Mouse (Mus musculus) bone marrow macrophage, adult 2 months (primary cell): ENCODE results near the gene Nme9. TPM values are rescaled to one million over a fixed set of nuclear protein-coding genes. Genes with fewer than 3 reads are reported as not detected.
A peak's percentile ranks its signal among the peaks of the same experiment; 100 is the strongest.

Experiments
- H3K27ac ChIP-seq: 2 replicates; pipeline ENCODE4 v1.5.1; 2012; ENCODE audit warnings: low read depth, low read length; ENCODE audit not compliant: insufficient read depth
- H3K4me1 ChIP-seq: 2 replicates; pipeline ENCODE4 v1.6.1; 2012; ENCODE audit warnings: low read length; ENCODE audit not compliant: control insufficient read depth, insufficient read depth
- H3K4me3 ChIP-seq: 2 replicates; pipeline ENCODE4 v1.5.1; 2012; ENCODE audit warnings: mild to moderate bottlenecking, low read length, moderate library complexity; ENCODE audit not compliant: insufficient read depth
- CTCF ChIP-seq: IDR thresholded peaks from 2 replicates; pipeline ENCODE4 v1.5.1; 2012; ENCODE audit warnings: low read depth, mild to moderate bottlenecking, low read length, moderate library complexity
- POLR2A ChIP-seq: IDR thresholded peaks from 2 replicates; pipeline ENCODE4 v1.6.1; 2012; ENCODE audit warnings: mild to moderate bottlenecking, low read depth, low read length, borderline replicate concordance
- polyA plus RNA-seq: library from polyadenylated mRNA; stranded (reverse); fragments of >200 nt; gene quantifications from 2 replicates; pipeline ENCODE4 v1.2.4, GENCODE M21; 2012; ENCODE audit not compliant: missing spikeins, insufficient read depth, insufficient read length

The Nme9 gene
- polyA plus RNA-seq, 1 experiment: not detected

DNA sequence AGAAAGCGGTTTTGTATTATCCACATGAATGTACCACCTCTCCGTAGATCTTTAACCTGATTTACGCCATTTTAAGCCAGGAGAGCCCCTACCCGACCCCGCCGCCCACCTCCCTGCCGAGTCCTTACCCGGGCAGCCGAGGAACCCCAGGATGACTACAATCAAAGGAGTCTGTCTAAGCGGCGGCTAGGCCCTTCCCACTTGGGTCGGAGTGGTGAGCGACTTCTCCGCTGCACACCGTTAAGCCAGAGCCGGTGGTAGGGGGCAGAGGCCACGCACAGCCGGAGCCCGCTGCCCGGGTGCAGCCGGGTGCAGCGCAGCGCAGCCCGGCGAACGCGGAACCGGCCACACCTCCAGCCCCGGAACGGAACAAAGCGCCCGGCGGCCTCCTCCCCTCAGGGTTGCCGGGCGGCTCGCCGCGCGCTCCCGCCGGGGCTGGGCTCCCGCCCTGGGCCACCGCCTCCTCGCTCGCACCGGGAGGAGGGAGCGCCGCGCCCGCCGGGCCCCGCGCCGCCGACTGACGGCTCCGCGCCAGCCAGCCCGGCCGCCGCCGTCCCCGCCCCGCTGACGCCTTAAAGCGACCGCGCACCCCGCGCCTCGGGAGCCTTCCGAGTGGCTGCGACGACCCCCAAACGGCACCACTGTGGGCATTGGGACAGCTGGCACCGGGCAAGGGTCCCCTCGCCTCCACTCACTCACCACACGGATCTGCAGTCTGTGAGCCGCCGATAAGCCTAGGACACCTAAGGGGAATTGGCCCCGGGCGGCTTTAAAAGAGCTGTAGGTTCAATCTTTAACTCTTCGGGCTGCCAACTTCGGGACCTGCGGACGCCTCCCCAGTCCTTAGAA, 14.9 kb upstream of the Nme9 start:
- TF ChIP-seq POLR2A: no peak
- TF ChIP-seq CTCF: no peak
- H3K4me3 ChIP-seq: peak overlapping the region; percentile 80
- H3K27ac ChIP-seq: no peak overlapping the region
- H3K4me1 ChIP-seq: no peaks in the 10 kb centered on the region

DNA sequence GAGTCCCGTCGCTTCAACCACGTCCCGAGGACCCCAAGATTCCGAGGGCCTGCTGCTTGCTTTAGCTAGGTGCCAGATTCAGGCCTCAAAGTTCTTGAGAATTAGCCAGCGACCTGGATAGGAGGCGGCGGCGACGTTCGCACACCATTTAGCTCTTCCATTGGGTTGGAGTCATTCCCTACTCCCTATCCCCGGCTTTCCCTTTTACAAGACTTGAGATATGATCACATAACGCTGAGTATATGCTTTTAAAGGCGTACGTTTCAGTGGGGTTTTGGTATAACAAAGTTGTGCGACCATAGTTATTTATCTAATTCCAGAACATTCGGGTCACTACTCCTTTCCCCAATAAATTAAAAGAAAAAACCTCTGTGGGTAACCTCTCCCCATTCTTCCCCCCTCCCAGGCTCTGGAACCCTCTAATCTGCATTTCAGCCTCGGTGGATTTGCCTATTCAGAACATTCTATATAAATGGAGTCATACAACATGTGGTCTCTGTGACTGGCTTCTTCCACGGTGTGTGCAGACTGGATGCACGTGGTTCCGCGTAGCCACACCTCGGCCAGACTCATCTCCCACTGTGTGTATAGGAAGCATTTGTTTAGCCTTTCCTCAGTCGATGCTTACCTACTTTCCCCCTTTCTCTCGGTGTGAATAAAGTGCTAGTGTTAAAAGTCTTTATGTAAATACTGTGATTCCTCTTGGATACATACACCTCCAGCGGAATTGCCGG, 14.1 kb upstream of the Nme9 start, which contains the start of gene Mras:
Mras (minus strand) TSS at position 351 of the 734 bp plus-strand sequence.
- peak within 1 kb of the TSS; percentile 80 for H3K4me3 ChIP-seq
- no peak for TF ChIP-seq CTCF
- no peak for TF ChIP-seq POLR2A
- H3K4me1 ChIP-seq: no peaks in the 10 kb centered on the region
- no peak within 1 kb of the TSS for H3K27ac ChIP-seq

DNA sequence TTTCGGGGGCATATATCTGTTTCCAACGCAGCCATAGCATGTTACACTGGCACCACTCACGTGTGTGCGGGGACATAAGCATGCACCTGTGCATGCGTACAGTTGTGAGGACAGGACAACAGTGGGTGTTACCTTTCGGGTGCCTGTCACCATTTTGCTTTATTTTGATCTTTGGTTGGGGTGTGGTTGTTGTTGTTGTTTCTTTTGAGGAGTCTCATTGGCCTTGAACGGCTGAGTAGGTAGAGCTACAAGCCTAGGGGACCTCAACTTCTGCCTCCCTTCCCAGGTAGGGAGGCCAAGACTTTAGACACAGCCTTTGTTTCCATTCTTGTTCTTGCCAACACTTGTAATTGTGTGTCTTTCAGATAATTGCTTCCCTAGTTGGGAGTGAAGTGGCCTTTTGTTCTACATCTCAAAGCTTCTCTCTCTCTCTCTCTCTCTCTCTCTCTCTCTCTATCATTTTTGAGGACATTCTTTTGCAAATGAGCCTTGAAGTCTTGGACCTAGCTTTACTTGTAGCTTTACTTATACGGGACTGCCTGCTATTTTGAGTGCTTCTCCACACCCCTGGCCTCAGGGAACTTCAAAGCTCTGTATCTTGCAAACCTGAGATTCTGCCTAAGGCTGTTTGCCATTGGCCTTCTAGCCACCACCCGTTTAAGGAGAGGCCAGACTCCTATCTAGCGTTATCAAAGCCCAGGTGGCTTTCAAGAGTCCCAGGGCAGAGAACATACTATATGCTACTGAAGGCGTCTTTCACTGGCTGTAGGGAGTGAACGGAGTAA, 13.3 kb upstream of the Nme9 start:
- no peaks in the 10 kb centered on the region for H3K4me1 ChIP-seq
- TF ChIP-seq POLR2A: no peak
- no peak for TF ChIP-seq CTCF
- H3K4me3 ChIP-seq: no peak overlapping the region
- no peak overlapping the region for H3K27ac ChIP-seq

DNA sequence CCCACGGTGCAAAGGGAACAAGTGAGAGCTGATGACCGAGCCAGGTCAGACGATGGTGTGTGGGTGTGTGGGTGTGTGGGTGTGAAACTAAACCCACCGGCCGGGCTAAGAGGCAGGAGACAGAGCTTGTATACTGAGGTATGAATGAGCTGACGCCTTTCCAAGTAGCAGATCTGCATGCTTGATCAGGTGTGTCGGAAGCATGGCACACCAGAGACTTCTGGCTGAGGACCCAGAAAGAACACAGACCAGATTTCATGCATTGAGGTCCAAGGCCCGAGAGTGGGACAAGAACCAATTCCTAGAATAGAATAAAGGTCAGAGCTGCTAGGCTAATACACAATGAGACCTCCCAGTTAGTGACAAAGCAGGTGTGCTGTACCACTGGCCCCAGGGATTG, 12.2 kb upstream of the Nme9 start:
- Histone ChIP-seq H3K4me1 (no peaks in the 10 kb centered on the region), H3K4me3 (no peak overlapping the region), H3K27ac (no peak overlapping the region)
- no peak for TF ChIP-seq POLR2A
- no peak for TF ChIP-seq CTCF

DNA sequence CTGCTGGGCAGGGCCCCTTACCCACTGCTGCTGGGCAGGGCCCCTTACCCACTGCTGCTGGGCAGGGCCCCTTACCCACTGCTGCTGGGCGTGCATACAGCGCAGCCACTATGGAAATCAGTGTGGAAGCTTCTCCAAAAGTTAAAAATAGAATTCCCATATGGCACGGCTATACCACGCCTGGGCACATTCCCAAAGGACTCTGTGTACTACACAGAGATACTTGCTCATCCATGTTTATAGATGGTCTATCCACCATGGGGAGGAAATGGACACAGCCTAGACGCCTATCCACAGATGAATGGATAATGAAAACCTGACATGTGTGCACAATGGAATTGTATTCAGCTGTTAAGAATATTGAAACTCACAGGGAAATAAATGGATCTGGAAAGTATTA, 10.3 kb upstream of the Nme9 start:
- no peaks in the 10 kb centered on the region for H3K4me1 ChIP-seq
- TF ChIP-seq POLR2A (no peak), CTCF (no peak)
- no peak overlapping the region for H3K4me3 ChIP-seq
- H3K27ac ChIP-seq: no peak overlapping the region

DNA sequence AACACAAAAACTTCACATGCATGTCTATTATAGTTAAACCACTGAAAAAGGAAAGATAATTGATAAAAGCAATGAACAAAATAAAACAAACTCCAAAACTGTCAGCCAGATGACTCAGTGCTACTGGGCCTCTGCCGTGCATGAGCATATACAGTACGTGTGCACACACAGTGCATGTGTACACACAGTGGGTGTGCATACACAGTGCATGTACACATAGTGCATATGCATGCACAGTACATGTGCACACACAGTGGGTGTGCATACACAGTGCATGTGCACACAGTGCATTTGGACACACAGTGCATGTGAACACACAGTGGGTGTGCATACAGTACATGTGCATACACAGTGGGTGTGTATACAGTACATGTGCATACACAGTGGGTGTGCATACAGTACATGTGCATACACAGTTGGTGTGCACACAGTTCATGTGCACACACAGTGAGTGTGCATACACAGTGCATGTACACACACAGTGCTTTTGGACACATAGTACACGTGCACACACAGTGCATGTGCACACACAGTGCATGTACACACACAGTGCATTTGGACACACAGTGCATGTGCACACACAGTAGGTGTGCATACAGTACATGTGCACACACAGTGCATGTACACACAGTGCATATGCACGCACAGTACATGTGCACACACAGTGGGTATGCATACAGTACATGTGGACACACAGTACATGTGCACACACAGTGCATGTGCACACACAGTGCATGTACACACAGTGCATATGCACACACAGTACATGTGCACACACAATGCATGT, 9.4 kb upstream of the Nme9 start:
- no peak overlapping the region for H3K27ac ChIP-seq
- no peak overlapping the region for H3K4me3 ChIP-seq
- no peaks in the 10 kb centered on the region for H3K4me1 ChIP-seq
- TF ChIP-seq POLR2A (no peak), CTCF (no peak)

DNA sequence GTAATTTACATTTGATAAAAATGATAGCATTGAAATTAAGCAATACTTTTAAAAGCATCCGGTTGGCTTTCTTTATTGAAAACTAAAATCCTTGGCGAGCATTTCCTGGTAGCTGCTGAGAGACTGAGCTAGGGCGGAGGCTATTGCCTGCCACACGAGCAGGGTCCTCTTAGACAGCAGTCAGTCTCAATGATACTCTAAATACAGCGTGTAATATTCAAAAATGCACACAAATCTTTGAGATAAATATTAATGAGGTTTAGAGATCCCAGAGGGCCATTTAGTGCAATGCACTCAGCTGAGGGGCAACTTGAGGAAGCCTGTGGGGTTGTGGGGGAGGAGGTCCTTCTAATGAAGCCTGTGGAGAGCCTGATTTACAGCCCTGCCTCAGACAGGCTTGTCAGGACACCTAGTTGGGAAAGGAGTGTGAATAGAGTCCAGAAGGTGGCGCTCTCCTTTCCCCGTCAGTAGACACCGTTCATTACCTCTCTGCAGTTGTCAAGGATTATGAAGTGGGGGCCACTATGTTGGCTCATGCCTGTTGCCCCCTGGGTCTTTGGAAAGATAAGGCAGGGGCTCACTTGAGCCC, 6.6 kb upstream of the Nme9 start:
- H3K27ac ChIP-seq: no peak overlapping the region
- no peak overlapping the region for H3K4me3 ChIP-seq
- TF ChIP-seq CTCF (peak; percentile 41; the same call in 1 of the 2 replicates), POLR2A (no peak)
- no peaks in the 10 kb centered on the region for H3K4me1 ChIP-seq

DNA sequence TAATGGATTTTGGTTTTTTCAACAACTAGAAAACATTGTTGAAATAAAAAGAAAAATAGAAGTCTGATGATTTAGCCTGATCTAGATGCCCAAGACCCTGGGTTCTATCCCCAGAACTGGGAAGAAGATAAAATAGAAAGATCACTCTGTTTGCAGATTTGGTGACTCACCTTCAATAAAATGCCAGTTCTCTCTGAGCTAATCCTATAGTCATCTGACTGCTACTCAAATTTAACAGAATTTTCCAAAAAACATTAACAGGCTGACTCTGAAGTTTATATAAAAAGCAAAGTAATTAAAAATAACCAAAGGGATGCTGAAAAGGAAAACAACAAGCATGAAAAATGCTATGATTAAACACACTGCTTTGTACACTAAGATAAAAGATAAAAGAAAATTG, 5.0 kb upstream of the Nme9 start:
- no peaks in the 10 kb centered on the region for H3K4me1 ChIP-seq
- no peak overlapping the region for H3K4me3 ChIP-seq
- no peak for TF ChIP-seq POLR2A
- TF ChIP-seq CTCF: no peak
- H3K27ac ChIP-seq: no peak overlapping the region

DNA sequence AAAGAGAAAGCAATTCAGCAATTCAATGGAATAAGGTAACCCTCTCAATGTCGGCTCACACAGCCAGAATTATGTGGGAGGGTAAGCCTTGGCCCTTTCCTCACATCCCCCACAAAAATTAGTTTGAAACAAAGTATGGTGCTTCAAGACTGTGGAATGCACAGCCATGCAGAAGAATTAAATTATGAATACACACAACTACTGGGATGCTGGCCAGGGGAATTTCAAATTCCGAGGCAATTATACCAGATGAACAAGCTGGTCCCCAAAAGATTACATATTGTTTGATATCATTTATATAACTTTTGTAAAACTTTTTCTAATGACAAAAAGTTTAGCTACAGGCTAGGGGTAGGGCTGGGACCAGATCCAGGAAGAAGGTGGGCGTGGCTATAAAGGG, 4.0 kb upstream of the Nme9 start:
- H3K4me1 ChIP-seq: no peaks in the 10 kb centered on the region
- TF ChIP-seq POLR2A (no peak), CTCF (no peak)
- H3K4me3 ChIP-seq: no peak overlapping the region

More for the DNA sequence above, 4.0 kb upstream of the Nme9 start:
- no peak overlapping the region for H3K27ac ChIP-seq
